Mouse (Mus musculus): Measurements from ENCODE around the gene Dnah3.

GRCm38 (mm10) chr7:119937036-119937435 is 158.0 kb downstream of the Dnah3 start:
- no peak for TF ChIP-seq POLR2A (IDR thresholded peaks at IDR 0.05; ENCODE audit: insufficient read depth, low read depth, low read length)
- no peak for TF ChIP-seq CTCF (IDR thresholded peaks at IDR 0.05; ENCODE audit: insufficient read depth, low read depth, low read length)

All from olfactory bulb, adult 2 months (tissue).